Mouse (Mus musculus) heart, embryonic 11.5 days (tissue): ENCODE measurements around the gene Aadacl3. TPM values are rescaled to one million over a fixed set of nuclear protein-coding genes. Genes with fewer than 3 reads are reported as not detected.

Source experiments
- ATAC-seq: fragments of 200-750 bp; cut with Nextera tagmentation; replicated peaks from 2 replicates; pipeline ENCODE4 v1.8.0; 2017; ENCODE audit warnings: moderate library complexity; ENCODE audit not compliant: insufficient number of reproducible peaks, low FRiP score, low TSS enrichment
- H3K27ac ChIP-seq: fragments of 300-500 bp; sonication (generic); 2 replicates; pipeline ENCODE4 v1.5.1; 2014; ENCODE audit warnings: mild to moderate bottlenecking, low read depth, low read length
- H3K27me3 ChIP-seq: fragments of 300-500 bp; sonication (generic); 2 replicates; pipeline ENCODE4 v1.6.1; 2014; ENCODE audit warnings: mild to moderate bottlenecking, low read length, mixed read lengths; ENCODE audit not compliant: control insufficient read depth, insufficient read depth
- H3K36me3 ChIP-seq: fragments of 300-500 bp; sonication (generic); 2 replicates; pipeline ENCODE4 v1.6.1; 2014; ENCODE audit warnings: mild to moderate bottlenecking, low read length, moderate library complexity, mixed read lengths; ENCODE audit not compliant: control insufficient read depth, insufficient read depth
- H3K4me1 ChIP-seq: fragments of 300-500 bp; sonication (generic); 2 replicates; pipeline ENCODE4 v1.6.1; 2014; ENCODE audit warnings: low read length; ENCODE audit not compliant: control insufficient read depth, insufficient read depth
- H3K4me2 ChIP-seq: fragments of 300-500 bp; sonication (generic); 2 replicates; pipeline ENCODE4 v1.6.1; 2014; ENCODE audit warnings: mild to moderate bottlenecking, moderate library complexity
- H3K4me3 ChIP-seq: fragments of 300-500 bp; sonication (generic); 2 replicates; pipeline ENCODE4 v1.5.1; 2014; ENCODE audit warnings: low read depth, low read length
- H3K9ac ChIP-seq: fragments of 300-500 bp; sonication (generic); 2 replicates; pipeline ENCODE4 v1.6.1; 2014; ENCODE audit warnings: mild to moderate bottlenecking, low read depth, low read length, moderate library complexity
- H3K9me3 ChIP-seq: fragments of 300-500 bp; sonication (generic); replicated peaks from 2 replicates; pipeline ENCODE4 v1.6.1; 2016; ENCODE audit warnings: low read length; ENCODE audit not compliant: control insufficient read depth
- WGBS: fragments of 180-500 bp; shearing (Covaris S2); extraction: QIAGEN DNeasy Blood & Tissue Kit; methylation state at CpG from one replicate; pipeline ENCODE4 v1.1.7; 2014; ENCODE audit not compliant: insufficient replicate concordance; 5-methylcytosine and 5-hydroxymethylcytosine counted together
- polyA plus RNA-seq: library from polyadenylated mRNA; unstranded; fragments of >200 nt; fragmentation: Nextera tagmentation; extraction: Ambion mirVana; gene quantifications from 2 replicates; pipeline ENCODE4 v1.2.1, GENCODE M21; 2014

Gene Aadacl3
- polyA plus RNA-seq = not detected in 2 replicates

GRCm38 (mm10) chr4:144463656-144464055 lies at the start of gene Aadacl3:
Gene Aadacl3 (minus strand): TSS chr4:144463756.
- Histone ChIP-seq H3K9me3 (no peaks in the 10 kb centered on the region), H3K36me3 (no peaks in the 10 kb centered on the region), H3K27ac (no peak within 1 kb of the TSS), H3K9ac (no peak within 1 kb of the TSS), H3K4me2 (no peak within 1 kb of the TSS), H3K27me3 (no peaks in the 10 kb centered on the region), H3K4me1 (no peaks in the 10 kb centered on the region), H3K4me3 (no peak within 1 kb of the TSS)
- WGBS = 57% methylated on average over 3 of the region's 3 CpGs
- ATAC-seq = no peak; the same call in 1 of the 2 replicates

GRCm38 (mm10) chr4:144506518-144506917 lies 43.0 kb upstream of the Aadacl3 start:
- Histone ChIP-seq H3K27ac (no peak overlapping the region), H3K9me3 (no peaks in the 10 kb centered on the region), H3K36me3 (no peaks in the 10 kb centered on the region), H3K4me2 (no peak overlapping the region), H3K4me1 (no peaks in the 10 kb centered on the region), H3K4me3 (no peak overlapping the region), H3K27me3 (no peaks in the 10 kb centered on the region), H3K9ac (no peak overlapping the region)
- ATAC-seq = no peak
- 63% methylated on average over 1 of the region's 1 CpGs for WGBS

GRCm38 (mm10) chr4:144493331-144493730 lies 29.8 kb upstream of the Aadacl3 start:
- Histone ChIP-seq H3K27me3 (no peaks in the 10 kb centered on the region), H3K9me3 (no peaks in the 10 kb centered on the region), H3K9ac (no peak overlapping the region), H3K4me2 (no peak overlapping the region), H3K4me1 (no peaks in the 10 kb centered on the region), H3K27ac (no peak overlapping the region), H3K36me3 (no peaks in the 10 kb centered on the region), H3K4me3 (no peak overlapping the region)
- no peak for ATAC-seq

- H3K4me1 ChIP-seq = no peaks in the 10 kb centered on the region
- H3K9me3 ChIP-seq = no peaks in the 10 kb centered on the region
- H3K9ac ChIP-seq = no peak overlapping the region
- no peak for ATAC-seq
- H3K4me3 ChIP-seq = no peak overlapping the region
- H3K36me3 ChIP-seq = no peaks in the 10 kb centered on the region
- WGBS = 75% methylated on average over 1 of the region's 1 CpGs
- H3K27ac ChIP-seq = no peak overlapping the region
- H3K4me2 ChIP-seq = no peak overlapping the region
- no peaks in the 10 kb centered on the region for H3K27me3 ChIP-seq
Measured at GRCm38 (mm10) chr4:144468091-144468490, 4.5 kb upstream of the Aadacl3 start.

- Histone ChIP-seq H3K9ac (no peak overlapping the region), H3K4me1 (no peaks in the 10 kb centered on the region), H3K9me3 (no peaks in the 10 kb centered on the region), H3K4me2 (no peak overlapping the region), H3K27me3 (no peaks in the 10 kb centered on the region), H3K36me3 (no peaks in the 10 kb centered on the region), H3K27ac (no peak overlapping the region), H3K4me3 (no peak overlapping the region)
- no peak for ATAC-seq
- WGBS = 71% methylated on average over 2 of the region's 2 CpGs
Measured at GRCm38 (mm10) chr4:144465206-144465605, 1.6 kb upstream of the Aadacl3 start.

- 68% methylated on average over 2 of the region's 2 CpGs for WGBS
- H3K27ac ChIP-seq = no peak within 1 kb of the TSS
- ATAC-seq = no peak
- H3K9ac ChIP-seq = no peak within 1 kb of the TSS
- no peaks in the 10 kb centered on the region for H3K27me3 ChIP-seq
- no peaks in the 10 kb centered on the region for H3K4me1 ChIP-seq
- H3K9me3 ChIP-seq = no peaks in the 10 kb centered on the region
- no peak within 1 kb of the TSS for H3K4me3 ChIP-seq
- H3K36me3 ChIP-seq = no peaks in the 10 kb centered on the region
- no peak within 1 kb of the TSS for H3K4me2 ChIP-seq
Measured at GRCm38 (mm10) chr4:144453217-144453616, 10.3 kb downstream of the Aadacl3 start, which contains the start of gene Gm9944. Gene Gm9944 (minus strand): TSS chr4:144453317.

GRCm38 (mm10) chr4:144448546-144448945 lies 15.0 kb downstream of the Aadacl3 start:
- H3K4me2 ChIP-seq = no peak overlapping the region
- WGBS = 82% methylated on average over 2 of the region's 2 CpGs
- H3K9ac ChIP-seq = no peak overlapping the region
- H3K9me3 ChIP-seq = no peaks in the 10 kb centered on the region
- no peaks in the 10 kb centered on the region for H3K36me3 ChIP-seq
- H3K27me3 ChIP-seq = no peaks in the 10 kb centered on the region
- no peak overlapping the region for H3K27ac ChIP-seq
- no peak for ATAC-seq
- no peaks in the 10 kb centered on the region for H3K4me1 ChIP-seq
- no peak overlapping the region for H3K4me3 ChIP-seq

GRCm38 (mm10) chr4:144441582-144441981 lies 22.0 kb downstream of the Aadacl3 start:
- no peak overlapping the region for H3K27ac ChIP-seq
- no peaks in the 10 kb centered on the region for H3K9me3 ChIP-seq
- H3K9ac ChIP-seq = no peak overlapping the region
- no peaks in the 10 kb centered on the region for H3K4me1 ChIP-seq
- H3K4me3 ChIP-seq = no peak overlapping the region
- no peak for ATAC-seq
- 65% methylated on average over 1 of the region's 1 CpGs for WGBS
- H3K27me3 ChIP-seq = no peaks in the 10 kb centered on the region
- no peak overlapping the region for H3K4me2 ChIP-seq
- no peaks in the 10 kb centered on the region for H3K36me3 ChIP-seq

- Histone ChIP-seq H3K9me3 (no peaks in the 10 kb centered on the region), H3K9ac (no peak overlapping the region), H3K4me1 (no peaks in the 10 kb centered on the region), H3K36me3 (no peaks in the 10 kb centered on the region), H3K4me2 (no peak overlapping the region), H3K27ac (no peak overlapping the region), H3K27me3 (no peaks in the 10 kb centered on the region), H3K4me3 (no peak overlapping the region)
- no peak for ATAC-seq
- 80% methylated on average over 4 of the region's 4 CpGs for whole genome bisulfite sequencing
Measured at GRCm38 (mm10) chr4:144441095-144441494, 22.5 kb downstream of the Aadacl3 start.
